Mouse (Mus musculus) ES-E14 (cell line): ENCODE results near the gene Heatr9.

Experiments
- CHD2 ChIP-seq: IDR thresholded peaks from 2 replicates; pipeline ENCODE4 v1.6.1; 2014; ENCODE audit warnings: mild to moderate bottlenecking, low read depth, low read length, inconsistent platforms
- HCFC1 ChIP-seq: IDR thresholded peaks from 2 replicates; pipeline ENCODE4 v1.6.1; 2012; ENCODE audit warnings: low read length, inconsistent platforms, borderline replicate concordance; ENCODE audit not compliant: insufficient read depth
- ZC3H11A ChIP-seq: IDR thresholded peaks from 2 replicates; pipeline ENCODE4 v1.6.1; 2012; ENCODE audit warnings: low read depth, mild to moderate bottlenecking, inconsistent platforms, low read length, borderline replicate concordance
- ZNF384 ChIP-seq: IDR thresholded peaks from 2 replicates; pipeline ENCODE4 v1.6.1; 2012; ENCODE audit warnings: low read depth, low read length, inconsistent platforms

GRCm38 (mm10) chr11:83536831-83537230 lies 14.9 kb upstream of the Heatr9 start:
- TF ChIP-seq HCFC1 (no peak), ZNF384 (no peak), ZC3H11A (no peak), CHD2 (no peak)
